Mouse (Mus musculus): ENCODE measurements at regions not wholly inside any gene's neighbourhood (a gene's known extent, or its start where the extent isn't known, plus 50 kb on each side); places are given as distances from the start of the nearest gene placed in this dataset.

- 34% methylated on average over 6 of the region's 6 CpGs for WGBS
- no peaks in the 10 kb centered on the region for H3K27me3 ChIP-seq (ENCODE audit: control insufficient read depth, insufficient read depth, low read length)
- H3K4me1 ChIP-seq (replicated peaks; ENCODE audit: control insufficient read depth, insufficient read depth, low read length): no peaks in the 10 kb centered on the region
- no peak overlapping the region for H3K4me2 ChIP-seq (replicated peaks)
- H3K9me3 ChIP-seq (ENCODE audit: control insufficient read depth, low read length): no peaks in the 10 kb centered on the region
- H3K36me3 ChIP-seq (replicated peaks; ENCODE audit: control insufficient read depth, insufficient read depth): no peaks in the 10 kb centered on the region
- no peak overlapping the region for H3K4me3 ChIP-seq (replicated peaks; ENCODE audit: low read length)
- H3K27ac ChIP-seq: no peak overlapping the region
- peak; percentile 55; the same call in 1 of the 2 replicates for ATAC-seq (ENCODE audit: low FRiP score)
- peak; percentile 77 for DNase-seq (ENCODE audit: low spot score)
- H3K9ac ChIP-seq: no peak overlapping the region
Observed at GRCm38 (mm10) chr8:26345078-26345477, 225.7 kb downstream of the Gm45692 start.

- Histone ChIP-seq H3K4me2 (replicated peaks) (no peak overlapping the region), H3K36me3 (replicated peaks; ENCODE audit: control insufficient read depth, insufficient read depth) (no peaks in the 10 kb centered on the region), H3K4me3 (replicated peaks; ENCODE audit: low read length) (no peak overlapping the region), H3K9me3 (ENCODE audit: control insufficient read depth, low read length) (no peaks in the 10 kb centered on the region), H3K4me1 (replicated peaks; ENCODE audit: control insufficient read depth, insufficient read depth, low read length) (peaks cover 18% of the 10 kb centered on the region), H3K9ac (no peak overlapping the region), H3K27ac (no peak overlapping the region), H3K27me3 (ENCODE audit: control insufficient read depth, insufficient read depth, low read length) (no peaks in the 10 kb centered on the region)
- DNase-seq (ENCODE audit: low spot score): no peak
- 86% methylated on average over 7 of the region's 7 CpGs for WGBS
- ATAC-seq (ENCODE audit: low FRiP score): no peak
Observed at GRCm38 (mm10) chr8:26349231-26349630, 229.9 kb downstream of the Gm45692 start.

GRCm38 (mm10) chr8:26349854-26350253, 230.5 kb downstream of the Gm45692 start:
- H3K9me3 ChIP-seq (ENCODE audit: control insufficient read depth, low read length): no peaks in the 10 kb centered on the region
- no peak overlapping the region for H3K4me2 ChIP-seq (replicated peaks)
- no peaks in the 10 kb centered on the region for H3K27me3 ChIP-seq (ENCODE audit: control insufficient read depth, insufficient read depth, low read length)
- DNase-seq (ENCODE audit: low spot score) (no peak), ATAC-seq (ENCODE audit: low FRiP score) (no peak)
- H3K4me3 ChIP-seq (replicated peaks; ENCODE audit: low read length): no peak overlapping the region
- no peak overlapping the region for H3K9ac ChIP-seq
- 72% methylated on average over 3 of the region's 3 CpGs for WGBS
- peaks cover 22% of the 10 kb centered on the region for H3K4me1 ChIP-seq (replicated peaks; ENCODE audit: control insufficient read depth, insufficient read depth, low read length)
- H3K27ac ChIP-seq: no peak overlapping the region
- H3K36me3 ChIP-seq (replicated peaks; ENCODE audit: control insufficient read depth, insufficient read depth): no peaks in the 10 kb centered on the region

- Histone ChIP-seq H3K9me3 (ENCODE audit: control insufficient read depth, low read length) (no peaks in the 10 kb centered on the region), H3K36me3 (replicated peaks; ENCODE audit: control insufficient read depth, insufficient read depth) (no peaks in the 10 kb centered on the region), H3K4me1 (replicated peaks; ENCODE audit: control insufficient read depth, insufficient read depth, low read length) (peaks cover 22% of the 10 kb centered on the region), H3K27me3 (ENCODE audit: control insufficient read depth, insufficient read depth, low read length) (no peaks in the 10 kb centered on the region), H3K4me3 (replicated peaks; ENCODE audit: low read length) (no peak overlapping the region), H3K27ac (no peak overlapping the region), H3K9ac (no peak overlapping the region), H3K4me2 (replicated peaks) (no peak overlapping the region)
- ATAC-seq (ENCODE audit: low FRiP score): no peak
- 89% methylated on average over 4 of the region's 4 CpGs for WGBS
- DNase-seq (ENCODE audit: low spot score): no peak
Observed at GRCm38 (mm10) chr8:26350616-26351015, 231.3 kb downstream of the Gm45692 start.

- peak; percentile 78; the same call in 1 of the 2 replicates for ATAC-seq (ENCODE audit: low FRiP score)
- Histone ChIP-seq H3K9ac (peak overlapping the region; percentile 39), H3K27me3 (ENCODE audit: control insufficient read depth, insufficient read depth, low read length) (no peaks in the 10 kb centered on the region), H3K9me3 (ENCODE audit: control insufficient read depth, low read length) (no peaks in the 10 kb centered on the region), H3K4me3 (replicated peaks; ENCODE audit: low read length) (peak overlapping the region; percentile 21), H3K36me3 (replicated peaks; ENCODE audit: control insufficient read depth, insufficient read depth) (no peaks in the 10 kb centered on the region), H3K4me1 (replicated peaks; ENCODE audit: control insufficient read depth, insufficient read depth, low read length) (peaks cover 22% of the 10 kb centered on the region), H3K27ac (peak overlapping the region; percentile 39), H3K4me2 (replicated peaks) (peak overlapping the region; percentile 58)
- peak; percentile 55 for DNase-seq (ENCODE audit: low spot score)
- WGBS: 22% methylated on average over 21 of the region's 21 CpGs
Observed at GRCm38 (mm10) chr8:26351643-26352540, 232.6 kb downstream of the Gm45692 start.

- ATAC-seq (ENCODE audit: low FRiP score): peak; percentile 61; the same call in 1 of the 2 replicates
- Histone ChIP-seq H3K27ac (peak overlapping the region; percentile 39), H3K4me3 (replicated peaks; ENCODE audit: low read length) (peak overlapping the region; percentile 21), H3K9ac (no peak overlapping the region), H3K4me2 (replicated peaks) (peak overlapping the region; percentile 58), H3K9me3 (ENCODE audit: control insufficient read depth, low read length) (no peaks in the 10 kb centered on the region), H3K27me3 (ENCODE audit: control insufficient read depth, insufficient read depth, low read length) (no peaks in the 10 kb centered on the region), H3K4me1 (replicated peaks; ENCODE audit: control insufficient read depth, insufficient read depth, low read length) (peaks cover 22% of the 10 kb centered on the region), H3K36me3 (replicated peaks; ENCODE audit: control insufficient read depth, insufficient read depth) (no peaks in the 10 kb centered on the region)
- whole genome bisulfite sequencing: 35% methylated on average over 9 of the region's 9 CpGs
- peak; percentile 70 for DNase-seq (ENCODE audit: low spot score)
Observed at GRCm38 (mm10) chr8:26352541-26353010, 233.2 kb downstream of the Gm45692 start.

GRCm38 (mm10) chr8:26353476-26353875, 234.1 kb downstream of the Gm45692 start:
- WGBS: 77% methylated on average over 3 of the region's 3 CpGs
- ATAC-seq (ENCODE audit: low FRiP score): no peak
- no peak overlapping the region for H3K9ac ChIP-seq

GRCm38 (mm10) chr8:26354516-26354915, 235.2 kb downstream of the Gm45692 start:
- Histone ChIP-seq H3K9ac (no peak overlapping the region), H3K36me3 (replicated peaks; ENCODE audit: control insufficient read depth, insufficient read depth) (no peaks in the 10 kb centered on the region), H3K27me3 (ENCODE audit: control insufficient read depth, insufficient read depth, low read length) (no peaks in the 10 kb centered on the region), H3K4me3 (replicated peaks; ENCODE audit: low read length) (no peak overlapping the region), H3K9me3 (ENCODE audit: control insufficient read depth, low read length) (no peaks in the 10 kb centered on the region), H3K4me1 (replicated peaks; ENCODE audit: control insufficient read depth, insufficient read depth, low read length) (peaks cover 22% of the 10 kb centered on the region), H3K27ac (no peak overlapping the region; the same call in 1 of the 2 replicates), H3K4me2 (replicated peaks) (no peak overlapping the region)
- 26% methylated on average over 4 of the region's 4 CpGs for WGBS
- DNase-seq (ENCODE audit: low spot score): no peak
- no peak for ATAC-seq (ENCODE audit: low FRiP score)

More at GRCm38 (mm10) chr8:26353476-26353875, 234.1 kb downstream of the Gm45692 start:
- no peaks in the 10 kb centered on the region for H3K36me3 ChIP-seq (replicated peaks; ENCODE audit: control insufficient read depth, insufficient read depth)
- no peak overlapping the region for H3K4me2 ChIP-seq (replicated peaks)
- no peaks in the 10 kb centered on the region for H3K27me3 ChIP-seq (ENCODE audit: control insufficient read depth, insufficient read depth, low read length)
- DNase-seq (ENCODE audit: low spot score): no peak
- H3K9me3 ChIP-seq (ENCODE audit: control insufficient read depth, low read length): no peaks in the 10 kb centered on the region
- H3K4me1 ChIP-seq (replicated peaks; ENCODE audit: control insufficient read depth, insufficient read depth, low read length): peaks cover 22% of the 10 kb centered on the region
- no peak overlapping the region for H3K27ac ChIP-seq
- H3K4me3 ChIP-seq (replicated peaks; ENCODE audit: low read length): no peak overlapping the region

- H3K36me3 ChIP-seq (replicated peaks; ENCODE audit: control insufficient read depth, insufficient read depth): no peaks in the 10 kb centered on the region
- no peaks in the 10 kb centered on the region for H3K27me3 ChIP-seq (ENCODE audit: control insufficient read depth, insufficient read depth, low read length)
- no peak overlapping the region for H3K27ac ChIP-seq
- H3K9me3 ChIP-seq (ENCODE audit: control insufficient read depth, low read length): no peaks in the 10 kb centered on the region
- H3K4me3 ChIP-seq (replicated peaks; ENCODE audit: low read length): no peak overlapping the region
- no peak overlapping the region for H3K4me2 ChIP-seq (replicated peaks)
- 88% methylated on average over 8 of the region's 8 CpGs for WGBS
- peaks cover 17% of the 10 kb centered on the region for H3K4me1 ChIP-seq (replicated peaks; ENCODE audit: control insufficient read depth, insufficient read depth, low read length)
- no peak overlapping the region for H3K9ac ChIP-seq
- ATAC-seq (ENCODE audit: low FRiP score) (no peak), DNase-seq (ENCODE audit: low spot score) (no peak)
Observed at GRCm38 (mm10) chr8:26356801-26357200, 237.5 kb downstream of the Gm45692 start.
